Mouse (Mus musculus) myocyte (in vitro differentiated cells): Measurements from ENCODE around the gene Hist1h3g. TPM values are rescaled to one million over a fixed set of nuclear protein-coding genes. Genes with fewer than 3 reads are reported as not detected.
"Not testable (repeated sequence)": the region's sequence is repeated elsewhere in the genome, so short reads cannot be mapped to it uniquely, and the experiment has no call there.

ENCODE experiments used
- H3K27me3 ChIP-seq: one replicate; pipeline ENCODE4 v1.6.1; 2011; ENCODE audit not compliant: control insufficient read depth, insufficient read depth, insufficient read length
- H3K36me3 ChIP-seq: one replicate; pipeline ENCODE4 v1.6.1; 2011; ENCODE audit not compliant: control insufficient read depth, insufficient read depth
- H3K4me2 ChIP-seq: one replicate; pipeline ENCODE4 v1.6.1; 2011; ENCODE audit warnings: low read depth, control low read depth
- H3K4me3 ChIP-seq: one replicate; pipeline ENCODE4 v1.5.1; 2011; ENCODE audit warnings: mild to moderate bottlenecking, control low read depth, moderate library complexity
- H3K79me2 ChIP-seq: one replicate; pipeline ENCODE4 v1.6.1; 2011; ENCODE audit not compliant: control insufficient read depth, insufficient read depth
- H3ac ChIP-seq: one replicate; pipeline ENCODE4 v1.6.1; 2011; ENCODE audit not compliant: control insufficient read depth, insufficient read length
- CEBPB ChIP-seq: IDR thresholded peaks from 2 replicates; pipeline ENCODE4 v1.6.1; 2011; ENCODE audit warnings: mild to moderate bottlenecking, moderate library complexity; ENCODE audit not compliant: poor library complexity, insufficient read depth, severe bottlenecking
- E2F4 ChIP-seq: IDR thresholded peaks from one replicate; pipeline ENCODE4 v1.6.1; 2011; ENCODE audit warnings: mild to moderate bottlenecking, control low read depth, moderate library complexity; ENCODE audit not compliant: insufficient read depth
- MAX ChIP-seq: IDR thresholded peaks from one replicate; pipeline ENCODE4 v1.6.1; 2011; ENCODE audit warnings: low read depth, mild to moderate bottlenecking, control low read depth
- MYOD1 ChIP-seq, 3 experiments: IDR thresholded peaks; one replicate each; pipeline ENCODE4 v1.6.1; 2011; ENCODE audit warnings: control low read depth in 2 of 3, low read depth in 2 of 3, mild to moderate bottlenecking in 2 of 3, moderate library complexity in 1 of 3; ENCODE audit not compliant: insufficient read length in 2 of 3, control insufficient read depth in 1 of 3
- MYOG ChIP-seq, 3 experiments: IDR thresholded peaks; one replicate each; pipeline ENCODE4 v1.6.1; 2011; ENCODE audit warnings: control low read depth in 2 of 3, low read depth in 2 of 3, mild to moderate bottlenecking in 2 of 3; ENCODE audit not compliant: insufficient read length in 2 of 3, control insufficient read depth in 1 of 3, insufficient read depth in 1 of 3
- POLR2A ChIP-seq: IDR thresholded peaks from one replicate; pipeline ENCODE4 v1.6.1; 2011; ENCODE audit warnings: low read depth, mild to moderate bottlenecking, control low read depth, moderate library complexity; ENCODE audit not compliant: insufficient read length
- POLR2AphosphoS2 ChIP-seq: IDR thresholded peaks from one replicate; pipeline ENCODE4 v1.6.1; 2011; ENCODE audit warnings: low read depth, control low read depth; ENCODE audit not compliant: insufficient read length
- REST ChIP-seq: IDR thresholded peaks from one replicate; pipeline ENCODE4 v1.6.1; 2011; ENCODE audit warnings: mild to moderate bottlenecking, control low read depth, moderate library complexity; ENCODE audit not compliant: insufficient read depth, insufficient read length
- SRF ChIP-seq: IDR thresholded peaks from one replicate; pipeline ENCODE4 v1.6.1; 2011; ENCODE audit warnings: low read depth; ENCODE audit not compliant: control insufficient read depth, insufficient read length
- TCF12 ChIP-seq: IDR thresholded peaks from one replicate; pipeline ENCODE4 v1.6.1; 2011; ENCODE audit warnings: mild to moderate bottlenecking, control low read depth; ENCODE audit not compliant: poor library complexity, insufficient read depth, severe bottlenecking
- TCF3 ChIP-seq: IDR thresholded peaks from one replicate; pipeline ENCODE4 v1.6.1; 2011; ENCODE audit warnings: low read depth, control low read depth; ENCODE audit not compliant: insufficient read length
- USF1 ChIP-seq: IDR thresholded peaks from one replicate; pipeline ENCODE4 v1.6.1; 2011; ENCODE audit warnings: low read depth, mild to moderate bottlenecking, control low read depth, moderate library complexity
- polyA plus RNA-seq: library from polyadenylated mRNA; unstranded; fragments of >200 nt; fragmentation: generic; extraction: Trizol; gene quantifications from one replicate; pipeline ENCODE4 v1.2.1, GENCODE M21; 2012; ENCODE audit warnings: missing spikeins

Gene Hist1h3g
- polyA plus RNA-seq, 1 experiment = 3.3 TPM

DNA sequence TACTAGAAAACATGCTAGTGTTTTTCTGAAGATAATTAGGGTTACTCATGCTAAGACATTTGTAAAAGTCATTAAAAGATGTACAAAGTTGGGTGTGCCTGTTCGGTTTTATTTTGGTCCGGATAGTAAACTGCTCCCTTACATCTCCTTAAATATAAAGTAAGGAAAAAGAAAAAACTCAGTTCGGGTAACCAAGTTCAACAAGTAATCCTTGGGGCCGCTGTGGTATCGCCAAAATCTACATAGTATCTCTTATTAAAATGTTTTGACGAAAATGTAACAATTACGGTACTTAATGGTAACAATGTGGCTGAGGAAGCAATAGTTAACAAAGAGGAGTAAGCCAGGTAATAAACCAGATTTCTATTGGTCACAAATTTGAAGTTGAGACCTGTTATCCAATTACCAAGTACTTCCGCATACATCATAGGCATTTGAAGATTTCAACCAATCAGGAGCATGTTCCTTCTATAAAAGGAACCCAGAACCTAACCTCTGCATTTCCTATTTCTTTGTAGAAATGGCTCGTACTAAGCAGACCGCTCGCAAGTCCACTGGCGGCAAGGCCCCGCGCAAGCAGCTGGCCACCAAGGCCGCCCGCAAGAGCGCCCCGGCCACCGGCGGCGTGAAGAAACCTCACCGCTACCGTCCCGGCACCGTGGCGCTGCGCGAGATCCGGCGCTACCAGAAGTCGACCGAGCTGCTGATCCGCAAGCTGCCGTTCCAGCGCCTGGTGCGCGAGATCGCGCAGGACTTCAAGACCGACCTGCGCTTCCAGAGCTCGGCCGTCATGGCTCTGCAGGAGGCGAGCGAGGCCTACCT, 9.0 kb downstream of the Hist1h3g start, which contains the start of gene Hist1h3f:
Gene Hist1h3f (plus strand): TSS at position 88 of the 822 bp plus-strand sequence.
- Histone ChIP-seq H3K27me3 (no peaks in the 10 kb centered on the region), H3K4me3 (peak within 1 kb of the TSS; percentile 37), H3K4me2 (peak within 1 kb of the TSS; percentile 91), H3ac (no peak within 1 kb of the TSS), H3K36me3 (no peaks in the 10 kb centered on the region), H3K79me2 (peaks cover 6% of the 10 kb centered on the region)
- TF ChIP-seq MYOD1 (IDR thresholded peaks at IDR 0.05; ENCODE audit: control insufficient read depth in 1 of 3, insufficient read length in 2 of 3, low read depth in 2 of 3) (no peak), POLR2A (peak; percentile 77), CEBPB (no peak), MAX (no peak), USF1 (no peak), SRF (no peak), POLR2AphosphoS2 (peak; percentile 83), E2F4 (no peak), REST (no peak), TCF3 (no peak), TCF12 (no peak), MYOG (IDR thresholded peaks at IDR 0.05; ENCODE audit: control insufficient read depth in 1 of 3, insufficient read depth in 1 of 3, insufficient read length in 2 of 3, low read depth in 2 of 3) (peak in 1 of 3 experiments; percentile 22)

DNA sequence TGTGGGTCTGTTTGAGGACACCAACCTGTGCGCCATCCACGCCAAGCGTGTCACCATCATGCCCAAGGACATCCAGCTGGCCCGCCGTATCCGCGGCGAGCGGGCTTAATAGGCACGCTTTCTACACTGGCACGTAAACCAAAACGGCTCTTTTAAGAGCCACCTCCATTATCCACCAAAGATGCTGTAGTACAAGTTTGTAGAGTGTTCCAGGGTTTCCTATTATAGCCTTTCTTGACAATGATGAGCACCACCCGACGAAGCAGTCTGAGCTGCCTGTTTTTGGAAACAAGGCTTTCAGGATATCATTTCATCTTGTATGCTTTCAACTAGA, 9.5 kb downstream of the Hist1h3g start:
- not testable (repeated sequence) for H3K79me2 ChIP-seq, H3K27me3 ChIP-seq, H3ac ChIP-seq, H3K36me3 ChIP-seq
- Histone ChIP-seq H3K4me3 (peak overlapping the region; percentile 37), H3K4me2 (peak overlapping the region; percentile 42)

DNA sequence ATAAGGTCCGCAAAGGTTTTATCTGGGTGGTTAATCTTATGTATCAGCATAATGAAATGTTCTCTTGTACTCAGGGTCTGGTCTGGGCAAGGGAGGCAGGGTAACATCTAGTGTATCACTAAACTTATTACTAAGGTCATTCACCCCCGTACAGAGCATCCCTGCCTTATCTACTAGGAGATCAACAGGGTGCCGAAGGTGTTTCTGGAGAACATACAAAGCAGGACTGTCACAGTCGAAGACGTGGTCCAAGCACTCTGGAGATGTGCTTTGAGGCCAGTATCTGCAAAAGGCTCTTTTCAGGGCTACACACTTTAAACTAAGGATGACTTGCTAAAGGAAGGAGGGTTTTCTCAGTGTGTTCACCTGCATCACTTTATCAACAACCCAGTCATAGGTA, 11.5 kb downstream of the Hist1h3g start:
- Histone ChIP-seq H3ac (no peak overlapping the region), H3K36me3 (no peaks in the 10 kb centered on the region), H3K4me3 (no peak overlapping the region), H3K27me3 (no peaks in the 10 kb centered on the region), H3K4me2 (no peak overlapping the region), H3K79me2 (peaks cover 4% of the 10 kb centered on the region)
- TF ChIP-seq MYOD1 (IDR thresholded peaks at IDR 0.05; ENCODE audit: control insufficient read depth in 1 of 3, insufficient read length in 2 of 3, low read depth in 2 of 3) (no peak), E2F4 (no peak), POLR2AphosphoS2 (no peak), MAX (no peak), TCF12 (no peak), POLR2A (no peak), MYOG (IDR thresholded peaks at IDR 0.05; ENCODE audit: control insufficient read depth in 1 of 3, insufficient read depth in 1 of 3, insufficient read length in 2 of 3, low read depth in 2 of 3) (no peak), CEBPB (no peak), REST (no peak), SRF (no peak), USF1 (no peak)

DNA sequence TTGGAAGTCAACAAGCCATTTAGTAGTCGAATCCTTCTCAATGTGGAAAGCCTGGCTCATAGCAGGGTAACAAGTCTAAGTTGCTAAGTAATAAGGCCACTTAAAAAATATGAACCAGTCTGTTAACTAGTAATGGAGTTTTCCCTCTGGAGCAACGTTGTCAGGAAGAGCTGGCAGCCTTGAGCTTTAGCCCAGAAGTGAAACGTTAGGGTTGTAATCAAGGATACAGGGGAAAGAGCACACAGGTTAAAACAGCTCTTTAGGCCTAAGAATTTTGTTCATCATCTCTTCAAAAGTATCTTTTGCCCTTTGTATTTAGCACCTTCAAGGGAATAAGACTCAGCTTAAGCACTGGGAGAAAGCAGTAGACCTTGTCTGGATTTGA, 15.5 kb downstream of the Hist1h3g start:
- no peaks in the 10 kb centered on the region for H3K79me2 ChIP-seq
- H3K4me3 ChIP-seq = peak overlapping the region; percentile 17
- H3ac ChIP-seq = no peak overlapping the region
- no peaks in the 10 kb centered on the region for H3K36me3 ChIP-seq
- no peak for TF ChIP-seq MYOD1 (IDR thresholded peaks at IDR 0.05; ENCODE audit: control insufficient read depth in 1 of 3, insufficient read length in 2 of 3, low read depth in 2 of 3)
- TF ChIP-seq POLR2AphosphoS2 = peak; percentile 47
- TF ChIP-seq MYOG (IDR thresholded peaks at IDR 0.05; ENCODE audit: control insufficient read depth in 1 of 3, insufficient read depth in 1 of 3, insufficient read length in 2 of 3, low read depth in 2 of 3) = no peak
- no peak for TF ChIP-seq TCF3
- no peak for TF ChIP-seq POLR2A
- no peak for TF ChIP-seq TCF12
- TF ChIP-seq E2F4 = no peak
- TF ChIP-seq REST = no peak
- TF ChIP-seq MAX = no peak
- no peaks in the 10 kb centered on the region for H3K27me3 ChIP-seq
- peak overlapping the region; percentile 62 for H3K4me2 ChIP-seq

DNA sequence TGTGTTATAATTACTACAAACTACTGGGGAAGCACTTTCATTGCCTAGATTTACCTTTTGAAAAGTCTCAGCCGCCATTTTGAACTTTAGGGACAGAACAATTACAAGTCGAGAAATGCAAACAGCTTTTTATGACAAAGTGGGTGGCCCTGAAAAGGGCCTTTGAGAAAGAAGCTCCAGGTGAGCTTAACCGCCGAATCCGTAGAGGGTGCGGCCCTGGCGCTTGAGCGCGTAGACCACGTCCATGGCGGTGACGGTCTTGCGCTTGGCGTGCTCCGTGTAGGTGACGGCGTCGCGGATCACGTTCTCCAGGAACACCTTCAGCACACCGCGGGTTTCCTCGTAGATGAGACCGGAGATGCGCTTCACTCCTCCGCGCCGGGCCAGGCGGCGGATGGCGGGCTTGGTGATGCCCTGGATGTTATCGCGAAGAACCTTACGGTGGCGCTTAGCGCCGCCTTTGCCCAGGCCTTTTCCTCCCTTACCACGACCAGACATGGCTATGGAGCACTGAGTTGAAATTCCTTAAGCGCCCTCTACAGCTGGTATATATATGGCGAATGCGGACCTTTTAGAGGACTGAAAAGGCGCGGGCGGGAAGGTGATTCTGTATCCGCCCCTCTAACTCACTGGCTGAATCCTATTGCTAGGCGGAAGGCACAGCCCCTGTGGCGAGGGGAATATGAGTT, 16.1 kb downstream of the Hist1h3g start, which contains the start of gene Hist1h4f:
Gene Hist1h4f (minus strand): TSS at position 503 of the 689 bp plus-strand sequence.
- TF ChIP-seq E2F4 = peak; percentile 86
- peak; percentile 92 for TF ChIP-seq POLR2A
- peak; percentile 99 for TF ChIP-seq POLR2AphosphoS2
- peak; percentile 41 for TF ChIP-seq SRF
- Histone ChIP-seq H3K4me2 (peak within 1 kb of the TSS; percentile 62), H3K4me3 (peak within 1 kb of the TSS; percentile 17)
- H3ac ChIP-seq, H3K36me3 ChIP-seq, H3K79me2 ChIP-seq, H3K27me3 ChIP-seq: not testable (repeated sequence)
